Mouse (Mus musculus): ENCODE measurements at regions not wholly inside any gene's neighbourhood (a gene's known extent, or its start where the extent isn't known, plus 50 kb on each side); places are given as distances from the start of the nearest gene placed in this dataset.
A peak's percentile ranks its signal among the peaks of the same experiment; 100 is the strongest.

GRCm38 (mm10) chr11:63392378-63392777 is 263.6 kb downstream of the Pmp22 start:
- no peak for DNase-seq (ENCODE audit: extremely low spot score, low spot score)

- DNase-seq (ENCODE audit: extremely low spot score, low spot score), result no peak
Measured at GRCm38 (mm10) chr11:63394201-63394600, 265.4 kb downstream of the Pmp22 start.

- no peak for DNase-seq (ENCODE audit: extremely low spot score, low spot score)
Measured at GRCm38 (mm10) chr11:63396386-63396785, 267.6 kb downstream of the Pmp22 start.

- no peak for DNase-seq (ENCODE audit: extremely low spot score, low spot score)
Measured at GRCm38 (mm10) chr11:63402741-63403140, 274.0 kb downstream of the Pmp22 start.

- peak; percentile 78 for DNase-seq (ENCODE audit: extremely low spot score, low spot score)
Measured at GRCm38 (mm10) chr11:63404719-63405118, 275.9 kb downstream of the Pmp22 start.

GRCm38 (mm10) chr11:63409431-63409830 is 280.6 kb downstream of the Pmp22 start:
- DNase-seq (ENCODE audit: extremely low spot score, low spot score), result no peak

- DNase-seq (ENCODE audit: extremely low spot score, low spot score), result no peak
Measured at GRCm38 (mm10) chr11:63410921-63411320, 282.1 kb downstream of the Pmp22 start.

- DNase-seq (ENCODE audit: extremely low spot score, low spot score), result peak; percentile 67
Measured at GRCm38 (mm10) chr11:63412364-63412991, 283.7 kb downstream of the Pmp22 start.

- DNase-seq (ENCODE audit: extremely low spot score, low spot score), result no peak
Measured at GRCm38 (mm10) chr11:63413106-63413505, 284.3 kb downstream of the Pmp22 start.

- no peak for DNase-seq (ENCODE audit: extremely low spot score, low spot score)
Measured at GRCm38 (mm10) chr11:63413621-63414020, 284.8 kb downstream of the Pmp22 start.

GRCm38 (mm10) chr11:63418042-63418776 is 289.4 kb downstream of the Pmp22 start:
- DNase-seq (ENCODE audit: extremely low spot score, low spot score), result no peak

- DNase-seq (ENCODE audit: extremely low spot score, low spot score), result no peak
Measured at GRCm38 (mm10) chr11:63420341-63420740, 291.6 kb downstream of the Pmp22 start.

- DNase-seq (ENCODE audit: extremely low spot score, low spot score), result no peak
Measured at GRCm38 (mm10) chr11:63422069-63422468, 293.3 kb downstream of the Pmp22 start.

- DNase-seq (ENCODE audit: extremely low spot score, low spot score), result no peak
Measured at GRCm38 (mm10) chr11:63424319-63424718, 295.5 kb downstream of the Pmp22 start.

- no peak for DNase-seq (ENCODE audit: extremely low spot score, low spot score)
Measured at GRCm38 (mm10) chr11:63425741-63426140, 297.0 kb downstream of the Pmp22 start.

GRCm38 (mm10) chr11:63453786-63454185 is 325.0 kb downstream of the Pmp22 start:
- no peak for DNase-seq (ENCODE audit: extremely low spot score, low spot score)

GRCm38 (mm10) chr11:63454910-63455531 is 326.2 kb downstream of the Pmp22 start:
- DNase-seq (ENCODE audit: extremely low spot score, low spot score), result peak; percentile 56

GRCm38 (mm10) chr11:63456356-63456755 is 327.6 kb downstream of the Pmp22 start:
- DNase-seq (ENCODE audit: extremely low spot score, low spot score), result no peak

GRCm38 (mm10) chr11:63457250-63457649 is 328.5 kb downstream of the Pmp22 start:
- DNase-seq (ENCODE audit: extremely low spot score, low spot score), result no peak

- no peak for DNase-seq (ENCODE audit: extremely low spot score, low spot score)
Measured at GRCm38 (mm10) chr11:63460146-63460545, 331.4 kb downstream of the Pmp22 start.

GRCm38 (mm10) chr11:63463797-63464331 is 335.1 kb downstream of the Pmp22 start:
- DNase-seq (ENCODE audit: extremely low spot score, low spot score), result no peak

- no peak for DNase-seq (ENCODE audit: extremely low spot score, low spot score)
Measured at GRCm38 (mm10) chr11:63465941-63466340, 337.2 kb downstream of the Pmp22 start.

All from neural tube, embryonic 10.5 days (tissue).